Mouse (Mus musculus) ovary, postnatal 10 days (tissue): ENCODE results near the gene Hoxd4.

Experiments
- DNase-seq: peaks from one replicate; pipeline ENCODE4 v3.0.0; 2022; ENCODE audit warnings: low spot score

Gene Hoxd4

DNA sequence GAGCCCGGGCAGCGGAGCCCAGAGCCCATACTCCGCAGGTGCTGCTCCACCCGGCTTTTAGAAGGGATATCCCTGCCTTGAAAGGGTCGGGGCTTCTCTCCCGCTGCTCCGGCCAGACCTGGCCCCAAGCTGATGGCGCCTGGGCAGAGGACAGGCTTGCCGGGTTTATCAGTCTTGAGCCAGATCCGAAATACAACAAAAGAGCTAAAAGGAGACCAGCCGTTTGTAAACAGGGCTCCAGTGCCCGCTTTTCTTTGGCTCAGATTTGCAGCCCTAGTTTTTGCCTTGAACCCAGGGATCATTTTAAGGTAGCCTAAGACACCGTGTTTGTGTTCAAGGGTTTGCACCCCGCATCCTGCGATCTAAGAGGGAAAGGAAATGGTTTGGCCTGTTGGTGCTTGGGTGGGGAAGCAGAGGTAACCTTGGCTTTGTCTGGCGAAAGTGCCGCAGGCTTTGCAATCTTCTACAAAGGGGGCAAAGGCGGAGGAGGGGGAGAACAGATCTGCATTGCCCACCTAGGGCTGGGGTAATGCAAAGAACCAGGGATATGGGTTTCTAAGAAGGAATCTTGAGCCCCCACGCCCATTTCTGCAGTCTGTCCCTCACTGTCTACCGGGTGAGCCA is 18.8 kb upstream of the Hoxd4 start:
- no peak for DNase-seq

DNA sequence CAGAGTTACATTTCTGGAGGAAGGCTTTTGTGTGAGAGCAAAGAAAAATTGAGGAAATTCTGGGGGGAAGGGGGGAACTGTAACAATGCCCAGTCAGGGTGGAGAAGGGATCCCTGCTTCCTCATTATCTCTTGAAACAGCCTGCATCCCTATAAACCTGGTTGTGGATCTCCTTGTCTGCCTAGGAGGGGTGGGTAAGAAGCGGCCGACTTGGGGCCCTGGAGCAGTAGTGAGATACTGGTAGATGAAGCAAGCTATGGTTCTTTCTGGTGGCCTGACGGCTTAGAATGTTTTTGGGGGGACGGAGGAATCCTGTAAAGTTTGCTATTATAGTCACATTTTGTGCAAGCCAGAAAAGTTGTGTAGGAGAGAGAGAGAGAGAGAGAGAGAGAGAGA is 18.3 kb upstream of the Hoxd4 start:
- DNase-seq: no peak

DNA sequence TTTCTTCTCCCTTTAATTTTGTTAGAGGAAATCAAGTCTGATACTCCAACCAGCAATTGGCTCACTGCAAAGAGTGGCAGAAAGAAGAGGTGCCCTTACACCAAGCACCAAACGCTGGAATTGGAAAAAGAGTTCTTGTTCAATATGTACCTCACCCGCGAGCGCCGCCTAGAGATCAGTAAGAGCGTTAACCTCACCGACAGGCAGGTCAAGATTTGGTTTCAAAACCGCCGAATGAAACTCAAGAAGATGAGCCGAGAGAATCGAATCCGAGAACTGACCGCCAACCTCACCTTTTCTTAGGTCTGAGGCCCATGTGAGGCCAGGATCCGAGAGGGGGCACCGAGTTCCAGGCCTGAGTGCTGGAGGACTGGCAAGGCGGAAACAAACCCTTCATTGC is 17.7 kb upstream of the Hoxd4 start:
- no peak for DNase-seq

DNA sequence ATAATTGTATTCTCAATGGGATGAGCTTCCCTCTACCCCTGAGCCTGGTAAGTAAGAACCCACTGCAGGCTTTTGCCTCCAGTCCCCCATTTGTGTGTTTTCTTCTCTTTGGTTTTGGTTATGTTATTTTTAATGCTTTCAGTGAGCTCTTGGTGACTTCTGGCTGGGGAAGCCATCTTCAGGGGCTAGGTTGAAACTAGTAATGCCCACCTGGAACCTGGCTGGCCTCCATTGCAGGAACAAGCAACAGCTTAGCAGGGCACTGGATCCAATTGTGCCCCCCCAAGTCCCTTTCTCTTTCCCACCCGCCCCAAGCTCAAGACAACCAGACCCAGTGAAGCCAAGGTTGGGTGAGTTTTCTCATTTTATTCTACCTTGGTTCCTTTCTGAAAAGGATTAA is 16.3 kb upstream of the Hoxd4 start:
- DNase-seq: no peak

DNA sequence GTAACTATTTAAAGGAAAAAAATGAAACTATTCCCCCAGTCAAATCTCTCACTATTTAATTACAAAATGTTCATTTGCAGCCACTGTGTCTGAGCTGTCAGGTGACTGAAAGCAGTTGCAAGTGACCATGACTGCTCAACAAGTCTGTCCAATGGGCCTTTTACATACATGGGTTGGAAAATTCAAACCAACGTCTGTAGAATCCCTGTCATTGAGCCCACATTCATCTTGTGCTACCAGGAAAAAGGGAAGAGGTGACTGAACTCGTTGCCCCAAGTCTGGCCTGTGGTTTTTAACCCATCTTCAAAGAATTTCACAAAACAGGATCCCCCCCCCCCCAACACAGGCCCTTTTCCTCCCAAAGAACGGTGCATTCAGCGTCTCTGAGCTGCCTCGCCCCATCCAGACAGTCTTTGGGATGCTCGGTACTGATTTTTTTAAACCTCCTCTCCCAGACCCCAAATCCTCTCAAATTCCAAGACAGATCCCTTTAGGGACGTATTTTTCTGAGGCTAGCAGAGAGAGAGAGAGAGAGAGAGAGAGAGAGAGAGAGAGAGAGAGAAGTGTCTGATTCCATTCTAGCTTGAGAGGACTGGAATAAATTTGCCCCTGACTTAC is 15.8 kb upstream of the Hoxd4 start:
- DNase-seq: no peak

DNA sequence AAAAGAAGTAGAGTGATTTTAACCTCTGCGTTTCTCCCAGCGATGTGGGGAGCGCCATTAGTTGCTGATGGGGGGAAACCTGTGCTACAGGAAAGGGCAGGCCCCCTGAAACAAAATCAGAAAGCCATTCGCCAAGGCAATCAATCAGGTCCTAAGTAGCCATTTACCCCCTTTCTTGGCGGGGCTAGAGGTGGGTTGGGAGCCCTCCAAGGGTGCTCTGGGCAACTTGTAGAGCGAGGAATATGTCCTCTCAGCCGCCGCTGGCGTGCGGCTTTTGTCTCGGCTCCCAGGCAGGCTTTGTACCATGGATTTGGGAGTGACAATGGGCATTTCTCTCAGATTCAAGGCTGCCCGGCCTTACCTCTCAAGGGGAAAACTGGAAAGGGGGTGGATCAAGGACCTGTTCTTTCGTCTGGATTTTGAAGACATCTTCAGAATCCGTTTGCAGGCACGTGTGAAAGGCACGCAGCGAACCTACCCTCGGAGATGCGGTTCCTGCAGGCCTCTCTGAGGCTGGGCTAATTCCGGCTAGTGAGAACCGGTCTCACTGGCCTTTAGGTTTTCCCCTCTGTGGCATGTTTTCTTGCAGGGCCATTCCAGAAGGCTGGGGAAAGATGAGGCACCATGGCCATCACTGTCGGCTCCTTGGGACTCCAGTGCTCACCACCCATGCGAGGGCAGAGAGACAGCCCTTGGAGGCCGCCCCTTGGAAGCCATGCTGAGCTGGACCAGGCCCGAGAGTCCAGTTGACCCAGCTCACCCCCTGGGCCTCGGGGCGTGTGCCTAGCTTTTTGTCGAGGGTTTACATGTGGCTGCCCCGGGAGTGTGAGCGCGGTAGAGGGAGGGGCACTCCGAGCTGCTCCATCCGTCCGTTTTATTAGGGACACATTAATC is 15.0 kb upstream of the Hoxd4 start:
- no peak for DNase-seq

DNA sequence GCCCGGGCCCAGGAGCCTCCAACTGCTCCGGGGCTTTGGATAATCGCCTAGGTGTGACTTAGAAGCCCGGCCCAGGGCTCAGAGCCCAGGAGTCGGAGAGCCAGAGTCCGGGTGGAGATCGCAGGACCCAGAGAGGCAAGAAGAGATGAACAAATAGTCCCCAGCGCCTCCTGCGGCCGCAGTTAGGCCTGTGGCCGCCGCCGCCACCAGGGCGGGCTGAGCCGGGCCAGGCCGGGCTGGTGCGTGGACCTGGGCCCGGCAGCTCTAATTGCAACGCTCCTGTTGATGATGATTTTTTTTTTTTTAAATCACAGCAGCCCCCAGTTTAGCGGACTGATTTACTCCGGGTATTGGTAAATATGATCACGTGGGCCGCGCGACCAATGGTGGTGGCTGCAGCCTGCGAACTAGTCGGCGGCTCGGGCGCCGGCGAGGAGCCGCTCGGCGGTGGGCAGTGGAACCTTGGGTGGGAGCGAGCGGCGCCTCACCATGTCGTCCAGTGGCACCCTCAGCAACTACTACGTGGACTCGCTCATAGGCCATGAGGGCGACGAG is 14.1 kb upstream of the Hoxd4 start, which contains the start of gene Hoxd9:
TSS of gene Hoxd9 (plus strand) at position 161 of the 555 bp plus-strand sequence.
- no peak for DNase-seq

DNA sequence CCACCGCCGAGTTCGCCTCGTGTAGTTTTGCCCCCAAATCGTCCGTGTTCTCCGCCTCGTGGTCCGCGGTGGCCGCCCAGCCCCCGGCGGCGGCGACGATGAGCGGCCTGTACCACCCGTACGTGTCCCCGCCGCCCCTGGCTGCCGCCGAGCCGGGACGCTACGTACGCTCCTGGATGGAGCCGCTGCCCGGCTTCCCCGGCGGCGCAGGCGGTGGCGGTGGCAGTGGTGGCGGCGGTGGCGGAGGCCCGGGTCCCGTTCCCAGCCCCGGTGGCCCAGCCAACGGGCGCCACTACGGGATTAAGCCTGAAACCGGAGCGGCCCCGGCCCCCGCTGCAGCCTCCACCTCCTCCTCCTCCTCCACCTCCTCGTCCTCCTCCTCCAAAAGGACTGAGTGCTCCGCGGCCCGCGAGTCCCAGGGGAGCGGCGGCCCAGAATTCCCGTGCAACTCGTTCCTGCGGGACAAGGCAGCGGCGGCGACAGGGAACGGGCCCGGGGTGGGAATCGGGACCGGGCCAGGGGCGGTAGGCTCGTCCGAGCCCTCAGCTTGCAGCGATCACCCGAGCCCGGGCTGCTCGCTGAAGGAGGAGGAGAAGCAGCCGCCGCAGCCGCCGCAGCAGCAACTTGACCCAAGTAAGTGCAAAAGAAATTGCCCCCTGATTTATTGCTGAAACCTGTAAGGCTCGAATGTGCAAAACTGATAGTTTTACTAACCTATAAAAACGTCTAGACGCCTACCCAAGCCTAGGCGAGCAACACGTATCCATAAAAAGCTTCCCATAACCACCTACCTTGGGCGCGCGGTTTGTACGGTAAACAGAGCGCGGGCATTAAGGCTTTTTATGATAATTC is 13.3 kb upstream of the Hoxd4 start:
- DNase-seq: no peak

DNA sequence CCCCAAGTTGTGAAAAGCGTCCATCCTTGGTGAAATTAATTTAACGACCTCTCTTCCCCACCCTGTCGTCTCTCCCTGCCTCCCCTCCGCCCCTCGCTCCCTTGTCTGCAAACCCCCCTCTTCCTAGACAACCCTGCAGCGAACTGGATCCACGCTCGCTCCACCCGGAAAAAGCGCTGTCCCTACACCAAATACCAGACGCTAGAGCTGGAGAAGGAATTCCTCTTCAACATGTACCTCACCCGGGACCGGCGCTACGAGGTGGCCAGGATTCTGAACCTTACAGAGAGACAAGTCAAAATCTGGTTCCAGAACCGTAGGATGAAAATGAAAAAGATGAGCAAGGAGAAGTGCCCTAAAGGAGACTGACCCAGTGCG is 12.7 kb upstream of the Hoxd4 start:
- no peak for DNase-seq

DNA sequence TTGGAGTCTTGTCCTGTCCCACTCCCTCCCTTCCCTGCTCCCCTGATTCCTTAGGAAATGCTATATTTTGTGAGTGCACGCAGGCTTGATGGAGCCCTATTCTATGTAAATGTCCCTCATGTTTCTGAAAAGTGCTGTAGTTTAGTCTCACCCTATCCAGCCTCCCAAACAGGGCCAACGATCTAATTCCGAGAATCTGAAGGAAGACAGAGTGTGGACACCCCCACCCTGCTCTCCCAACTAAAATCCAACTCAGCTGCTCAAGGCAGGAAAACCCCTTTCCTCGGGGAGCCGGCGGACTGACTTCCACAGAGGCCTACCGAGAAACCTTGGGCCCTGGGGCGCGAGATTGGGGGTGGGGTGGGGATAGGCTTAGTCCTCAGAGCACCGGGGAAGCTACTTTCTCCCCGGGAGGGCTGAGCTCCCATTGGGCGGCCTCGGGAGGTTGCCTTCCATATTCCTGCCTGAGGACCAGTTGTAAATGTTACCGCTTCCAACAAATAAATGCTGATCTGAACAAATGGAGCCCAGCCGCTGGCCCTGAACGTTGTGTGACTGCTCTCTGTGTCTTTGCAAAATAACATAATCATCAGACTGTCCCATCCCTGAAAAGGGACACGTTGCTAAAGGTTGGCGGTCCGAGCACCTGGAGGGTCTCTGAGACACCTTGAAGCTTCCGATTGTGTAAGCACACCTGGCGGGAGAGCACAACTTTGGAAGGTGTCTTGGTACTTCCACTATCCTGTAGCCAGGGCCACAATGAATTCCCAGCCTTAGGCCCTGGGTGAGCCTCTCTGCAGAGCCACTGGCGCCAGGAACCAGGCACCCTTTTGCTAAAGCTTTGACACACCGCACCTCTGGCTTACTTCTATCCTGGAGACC is 11.8 kb upstream of the Hoxd4 start:
- no peak for DNase-seq

DNA sequence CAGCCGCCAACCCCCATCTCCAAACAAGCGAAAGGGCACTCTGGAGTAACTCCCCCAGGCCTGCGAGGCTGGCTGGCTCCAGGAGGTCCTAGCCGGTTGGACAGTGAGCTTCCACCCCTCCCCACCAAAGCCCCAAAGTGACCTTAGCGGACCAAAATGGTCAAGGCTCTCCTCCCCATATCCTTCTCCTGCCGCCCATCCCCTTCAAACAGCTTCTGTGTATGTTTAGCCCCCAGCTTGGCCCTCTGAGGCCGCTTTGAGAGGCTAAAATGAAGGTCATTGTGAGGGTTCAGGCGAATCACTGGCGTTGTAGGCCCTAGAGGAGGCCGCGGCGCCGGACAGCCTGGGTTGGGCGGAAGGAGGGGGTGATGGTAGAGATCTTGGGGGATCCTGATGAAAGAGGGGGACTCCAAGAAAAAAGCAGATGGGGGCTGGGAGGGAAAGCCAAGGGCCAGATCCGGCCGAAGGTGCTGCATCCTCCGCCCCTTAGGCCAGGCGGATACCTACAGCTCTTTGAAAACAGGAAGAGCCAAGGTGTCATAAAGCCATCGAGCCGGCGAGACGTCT is 11.1 kb upstream of the Hoxd4 start:
- DNase-seq: no peak

DNA sequence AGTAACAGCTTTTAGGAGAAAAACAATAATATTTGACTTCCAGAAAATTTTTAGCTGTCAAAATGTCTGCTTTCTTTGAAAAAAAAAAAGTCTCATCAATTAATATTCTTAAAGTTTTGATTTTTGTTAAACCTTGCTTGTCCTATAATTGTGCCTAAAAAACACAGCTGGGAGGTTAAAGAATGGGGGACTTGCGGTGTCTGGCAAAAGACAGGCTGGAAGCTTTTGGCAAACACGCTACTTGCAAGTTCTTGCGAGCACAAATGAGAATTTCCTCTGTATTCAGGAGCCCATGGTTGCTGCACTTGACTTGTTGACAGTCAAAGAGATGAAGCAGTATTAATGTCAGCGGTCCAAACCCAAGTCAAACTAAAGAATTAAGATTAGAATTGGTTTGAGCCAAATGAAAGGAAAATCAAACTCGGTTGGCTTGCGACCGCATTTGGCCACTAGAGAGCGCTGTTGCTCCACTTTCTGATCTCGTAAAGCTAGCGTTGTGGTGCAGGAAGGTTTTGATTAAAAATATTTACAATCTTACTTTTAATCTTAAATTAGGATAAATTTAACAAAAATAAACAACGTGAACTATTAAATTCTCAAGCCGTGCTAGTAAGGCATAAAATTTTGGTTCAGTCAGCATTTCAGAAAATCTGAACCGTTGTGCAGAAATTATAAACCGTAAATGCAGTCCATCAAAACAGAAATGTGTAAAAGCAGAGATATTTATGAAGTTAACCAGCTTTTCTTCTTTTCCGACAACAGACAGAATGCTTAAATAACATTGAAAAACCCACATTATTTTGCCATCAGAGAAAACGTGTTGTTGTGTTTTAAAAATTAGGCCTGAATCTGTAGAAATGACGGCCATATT is 9.5 kb upstream of the Hoxd4 start:
- no peak for DNase-seq

DNA sequence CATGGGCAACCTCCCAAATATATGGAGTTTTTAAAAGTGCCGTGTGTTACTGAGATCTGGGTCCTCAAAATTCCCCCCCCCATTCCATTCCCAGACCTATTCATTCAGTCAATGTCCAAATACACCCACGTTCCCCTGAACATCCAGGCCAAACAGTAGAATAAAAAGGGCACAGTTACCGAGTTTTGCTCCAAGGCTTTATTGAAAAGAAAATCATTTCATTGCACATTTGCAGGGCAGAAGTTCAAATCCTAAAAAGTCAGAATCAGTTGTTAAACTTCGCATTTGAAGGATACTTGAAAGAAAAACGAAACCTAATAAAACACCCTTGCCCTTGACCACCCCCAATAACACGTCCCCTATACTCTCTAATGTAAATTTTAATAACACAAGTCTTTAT is 8.9 kb upstream of the Hoxd4 start:
- DNase-seq: no peak

DNA sequence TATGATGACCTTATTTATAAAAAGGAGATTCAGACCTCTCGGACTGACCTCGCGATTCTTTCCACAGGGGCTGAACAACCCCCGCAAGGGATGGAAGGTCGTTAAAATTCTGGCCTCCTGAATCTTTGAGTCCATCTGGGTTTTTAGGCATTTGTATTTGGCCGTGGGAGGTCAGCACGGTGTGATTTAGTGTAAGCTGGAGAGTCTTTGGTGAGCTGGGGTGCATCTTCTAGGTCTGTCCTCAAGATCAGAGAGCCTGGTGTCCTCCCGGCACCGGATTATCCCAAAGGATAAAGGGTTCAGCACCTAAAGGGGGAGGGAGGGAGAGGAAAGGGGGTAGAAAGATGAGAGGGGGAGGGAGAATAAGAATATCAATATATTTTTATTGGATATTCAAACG is 8.4 kb upstream of the Hoxd4 start:
- DNase-seq: no peak

DNA sequence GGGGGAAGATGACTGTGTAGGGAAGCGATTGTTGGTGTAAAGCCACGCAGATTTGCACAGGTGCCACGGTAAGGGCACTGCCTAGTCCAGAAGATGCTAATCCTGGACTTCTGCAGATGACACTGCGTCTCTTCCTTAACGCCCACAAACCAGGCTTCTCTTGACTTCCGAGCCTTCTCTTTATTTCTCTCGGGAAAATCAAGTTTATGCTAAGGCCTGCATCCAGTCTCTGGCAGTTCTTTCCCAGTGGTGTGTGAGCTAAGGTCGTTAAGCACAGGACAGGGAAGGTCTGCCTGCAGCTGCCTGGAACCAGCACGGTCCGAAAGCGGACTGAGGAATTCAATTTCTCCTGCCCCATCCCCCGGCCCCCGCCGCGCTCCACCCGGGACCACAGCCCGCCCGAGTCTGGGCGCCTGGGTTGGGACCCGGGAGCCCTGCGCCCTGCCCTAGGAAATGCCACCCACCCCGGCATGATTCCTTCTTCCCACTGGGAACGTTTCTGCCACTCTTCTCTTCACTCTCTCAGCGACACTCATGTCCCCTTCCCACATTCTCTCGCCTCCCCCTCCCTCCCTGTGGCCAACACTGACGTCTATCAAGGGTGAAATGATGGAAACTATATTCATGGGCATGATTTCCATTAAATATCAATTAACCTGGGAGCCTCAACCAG is 7.9 kb upstream of the Hoxd4 start:
- no peak for DNase-seq

DNA sequence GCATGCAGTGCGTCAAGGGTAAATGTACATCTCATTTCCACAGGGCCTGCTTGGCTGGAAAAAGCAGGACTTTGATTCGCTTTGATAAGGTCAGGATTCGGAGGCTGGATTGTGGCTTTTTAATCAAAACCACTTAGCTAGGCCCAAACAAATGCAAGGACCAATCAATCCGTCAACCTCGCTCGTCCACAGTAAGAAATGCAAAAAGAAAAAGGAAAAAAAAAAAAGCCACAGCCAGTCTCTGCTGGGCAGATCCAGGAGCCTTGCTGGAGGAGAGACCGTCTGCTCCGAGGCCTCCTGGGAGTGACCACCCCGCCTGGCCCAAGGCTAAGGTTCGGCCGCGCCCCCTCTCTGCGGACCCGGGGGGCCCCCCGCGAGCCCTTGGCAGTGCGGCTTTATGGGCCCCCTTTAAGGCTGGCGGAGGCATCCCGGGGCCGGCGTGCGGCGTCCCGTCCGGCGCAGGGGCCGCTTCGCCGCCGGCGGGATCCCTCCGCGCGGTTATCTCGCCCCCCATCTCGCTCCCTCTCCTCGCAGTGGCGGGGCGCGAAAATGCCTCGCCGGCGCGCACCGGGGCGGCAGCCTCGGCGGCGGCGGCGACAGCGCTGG is 7.2 kb upstream of the Hoxd4 start, which contains the start of gene Hoxd8:
TSS of gene Hoxd8 (plus strand) at position 223 of the 606 bp plus-strand sequence.
- DNase-seq: no peak

DNA sequence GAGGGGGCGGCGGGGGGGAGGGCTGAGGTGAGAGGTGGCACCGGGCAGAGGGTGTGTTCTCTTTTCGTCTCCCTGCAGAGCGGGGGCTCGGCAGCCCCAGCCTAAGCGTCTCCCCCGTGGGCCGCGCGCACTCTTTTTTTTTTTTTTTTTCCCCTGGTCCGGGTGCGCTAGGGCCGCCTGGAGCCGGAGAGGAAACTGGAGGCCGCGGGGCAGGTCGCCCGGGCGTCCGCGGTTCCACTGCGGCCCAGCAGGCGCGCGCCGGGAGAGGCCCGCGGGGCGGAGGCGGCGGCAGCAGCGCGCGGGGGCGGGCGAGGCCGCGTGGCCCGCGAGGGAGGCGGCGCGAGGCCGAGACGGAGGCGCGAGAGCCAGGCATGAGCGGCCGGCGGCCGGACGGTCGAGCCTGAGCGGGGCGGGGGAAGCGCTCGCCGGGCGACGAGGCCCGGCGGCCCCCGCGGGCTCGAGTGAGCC is 6.7 kb upstream of the Hoxd4 start:
- DNase-seq: no peak

DNA sequence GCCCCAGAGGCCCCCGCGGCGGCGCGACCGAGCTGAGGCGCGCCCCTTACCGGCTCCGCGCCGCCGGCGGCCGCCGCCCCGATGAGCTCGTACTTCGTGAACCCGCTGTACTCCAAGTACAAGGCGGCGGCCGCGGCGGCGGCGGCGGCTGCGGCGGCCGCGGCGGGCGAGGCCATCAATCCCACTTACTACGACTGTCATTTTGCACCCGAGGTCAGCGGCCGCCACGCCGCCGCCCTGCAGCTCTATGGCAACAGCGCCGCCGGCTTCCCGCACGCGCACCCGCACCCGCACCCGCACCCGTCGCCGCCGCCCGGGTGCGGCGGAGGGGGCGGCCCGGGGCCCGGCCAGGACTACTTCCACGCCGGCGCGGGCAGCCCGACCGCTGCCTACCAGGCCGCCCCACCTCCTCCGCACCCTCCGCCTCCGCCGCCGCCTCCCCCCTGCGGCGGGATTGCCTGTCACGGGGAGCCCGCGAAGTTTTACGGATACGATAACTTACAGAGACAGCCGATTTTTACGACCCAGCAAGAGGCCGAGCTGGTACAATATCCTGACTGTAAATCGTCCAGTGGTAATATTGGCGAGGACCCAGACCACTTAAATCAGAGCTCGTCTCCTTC is 6.2 kb upstream of the Hoxd4 start:
- no peak for DNase-seq
